Mouse (Mus musculus) hindbrain, embryonic 11.5 days (tissue): Measurements from ENCODE around the gene Adamtsl1. TPM values are rescaled to one million over a fixed set of nuclear protein-coding genes. Genes with fewer than 3 reads are reported as not detected.

Source experiments
- ATAC-seq: fragments of 200-750 bp; cut with Nextera tagmentation; 2 replicates; pipeline ENCODE4 v1.8.0; 2017; ENCODE audit warnings: mild to moderate bottlenecking, moderate TSS enrichment, moderate library complexity; ENCODE audit not compliant: low FRiP score
- DNase-seq: peaks from one replicate; pipeline ENCODE4 v3.0.0-alpha.2; 2015; ENCODE audit warnings: low spot score
- H3K27ac ChIP-seq: fragments of 300-500 bp; sonication (generic); 2 replicates; pipeline ENCODE4 v1.5.1; 2014; ENCODE audit warnings: mild to moderate bottlenecking, low read depth, low read length
- H3K27me3 ChIP-seq: fragments of 300-500 bp; sonication (generic); 2 replicates; pipeline ENCODE4 v1.6.1; 2014; ENCODE audit warnings: mild to moderate bottlenecking, low read length, moderate library complexity, mixed read lengths; ENCODE audit not compliant: control insufficient read depth, insufficient read depth
- H3K36me3 ChIP-seq: fragments of 300-500 bp; sonication (generic); 2 replicates; pipeline ENCODE4 v1.6.1; 2014; ENCODE audit warnings: mild to moderate bottlenecking, low read length, moderate library complexity, mixed read lengths; ENCODE audit not compliant: control insufficient read depth, insufficient read depth
- H3K4me1 ChIP-seq: fragments of 300-500 bp; sonication (generic); replicated peaks from 2 replicates; pipeline ENCODE4 v1.6.1; 2014; ENCODE audit warnings: low read length, mixed read lengths; ENCODE audit not compliant: control insufficient read depth, insufficient read depth
- H3K4me2 ChIP-seq: fragments of 300-500 bp; sonication (generic); replicated peaks from 2 replicates; pipeline ENCODE4 v1.6.1; 2014; ENCODE audit warnings: mild to moderate bottlenecking, low read depth, low read length
- H3K4me3 ChIP-seq: fragments of 300-500 bp; sonication (generic); 2 replicates; pipeline ENCODE4 v1.5.1; 2014; ENCODE audit warnings: low read depth, low read length
- H3K9ac ChIP-seq: fragments of 300-500 bp; sonication (generic); 2 replicates; pipeline ENCODE4 v1.6.1; 2014; ENCODE audit warnings: low read depth, low read length
- H3K9me3 ChIP-seq: fragments of 300-500 bp; sonication (generic); 2 replicates; pipeline ENCODE4 v1.6.1; 2016; ENCODE audit warnings: low read length; ENCODE audit not compliant: control insufficient read depth
- WGBS: fragments of 180-500 bp; shearing (Covaris S2); extraction: QIAGEN DNeasy Blood & Tissue Kit; methylation state at CpG from one replicate; pipeline ENCODE4 v1.1.7; 2014; 5-methylcytosine and 5-hydroxymethylcytosine counted together
- polyA plus RNA-seq: library from polyadenylated mRNA; unstranded; fragments of >200 nt; fragmentation: Nextera tagmentation; extraction: Ambion mirVana; gene quantifications from 2 replicates; pipeline ENCODE4 v1.2.1, GENCODE M21; 2014

Gene Adamtsl1
- polyA plus RNA-seq, 1 experiment from 2014 or later, result 11.1 TPM

DNA sequence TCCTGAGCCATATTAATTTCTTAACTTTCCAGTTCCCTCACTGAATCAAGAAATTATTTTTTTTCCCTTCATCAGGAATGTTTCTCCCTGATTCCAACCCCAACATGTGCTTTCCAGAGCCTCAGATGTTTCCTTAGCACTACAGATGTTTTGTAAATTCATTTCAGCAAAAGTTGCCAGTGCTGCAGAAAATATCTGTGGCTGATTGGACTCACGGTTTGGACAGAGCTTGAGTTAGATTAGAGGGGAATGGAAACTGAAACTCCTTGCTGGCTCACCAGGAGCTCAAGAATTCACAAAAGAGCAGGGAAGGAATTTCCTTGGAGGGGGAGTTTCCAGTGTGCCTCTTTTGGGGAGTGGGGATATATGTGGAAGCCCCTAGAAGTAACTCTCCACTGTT is 560.9 kb downstream of the Adamtsl1 start:
- Histone ChIP-seq H3K36me3 (no peaks in the 10 kb centered on the region), H3K4me2 (no peak overlapping the region), H3K4me1 (no peaks in the 10 kb centered on the region), H3K27ac (no peak overlapping the region), H3K27me3 (no peaks in the 10 kb centered on the region), H3K9me3 (no peaks in the 10 kb centered on the region), H3K9ac (no peak overlapping the region), H3K4me3 (no peak overlapping the region)
- DNase-seq (no peak), ATAC-seq (no peak)
- WGBS, result 37% methylated on average over 1 of the region's 1 CpGs

DNA sequence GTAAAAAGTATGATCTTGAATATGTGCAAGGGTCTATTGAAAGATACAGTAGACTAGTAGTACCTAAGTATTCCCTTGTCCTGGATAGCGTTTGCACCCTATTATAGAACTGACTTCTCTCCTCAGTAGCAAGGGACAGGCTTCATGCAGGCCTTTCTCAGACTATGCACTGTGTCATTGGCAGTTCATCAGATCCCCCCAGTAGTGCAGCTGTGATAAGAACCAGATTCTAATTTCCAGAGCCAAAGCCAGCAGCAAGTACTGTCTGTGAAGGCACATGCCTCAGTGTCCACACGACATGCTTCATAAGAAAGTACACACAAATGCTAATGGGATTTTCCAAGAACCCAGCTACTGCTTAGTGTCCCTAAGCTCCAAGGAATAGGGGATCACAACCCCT is 563.4 kb downstream of the Adamtsl1 start:
- Histone ChIP-seq H3K9me3 (no peaks in the 10 kb centered on the region), H3K4me1 (no peaks in the 10 kb centered on the region), H3K4me2 (no peak overlapping the region), H3K27me3 (no peaks in the 10 kb centered on the region), H3K27ac (no peak overlapping the region), H3K36me3 (no peaks in the 10 kb centered on the region), H3K9ac (no peak overlapping the region), H3K4me3 (no peak overlapping the region)
- no peak for ATAC-seq
- DNase-seq, result no peak
- WGBS, result 90% methylated on average over 2 of the region's 2 CpGs

- H3K36me3 ChIP-seq, result no peaks in the 10 kb centered on the region
- H3K9ac ChIP-seq, result no peak overlapping the region
- H3K27ac ChIP-seq, result no peak overlapping the region
- no peaks in the 10 kb centered on the region for H3K4me1 ChIP-seq
- no peaks in the 10 kb centered on the region for H3K27me3 ChIP-seq
- no peak overlapping the region for H3K4me3 ChIP-seq
- H3K4me2 ChIP-seq, result no peak overlapping the region
- DNase-seq (no peak), ATAC-seq (no peak)
- 78% methylated on average over 3 of the region's 3 CpGs for WGBS
- H3K9me3 ChIP-seq, result no peaks in the 10 kb centered on the region
These were observed 563.9 kb downstream of the Adamtsl1 start for GRCm38 (mm10) chr4:86077854-86078253.

- H3K27me3 ChIP-seq, result no peaks in the 10 kb centered on the region
- no peak overlapping the region for H3K27ac ChIP-seq
- H3K9ac ChIP-seq, result no peak overlapping the region
- H3K4me3 ChIP-seq, result no peak overlapping the region
- no peaks in the 10 kb centered on the region for H3K4me1 ChIP-seq
- H3K36me3 ChIP-seq, result no peaks in the 10 kb centered on the region
- no peak overlapping the region for H3K4me2 ChIP-seq
- no peaks in the 10 kb centered on the region for H3K9me3 ChIP-seq
- ATAC-seq (no peak), DNase-seq (no peak)
- WGBS, result 89% methylated on average over 5 of the region's 5 CpGs
These were observed 573.5 kb downstream of the Adamtsl1 start for GRCm38 (mm10) chr4:86087508-86087907.

- Histone ChIP-seq H3K4me1 (no peaks in the 10 kb centered on the region), H3K9me3 (no peaks in the 10 kb centered on the region), H3K36me3 (no peaks in the 10 kb centered on the region), H3K27me3 (no peaks in the 10 kb centered on the region), H3K4me2 (no peak overlapping the region), H3K27ac (no peak overlapping the region), H3K9ac (no peak overlapping the region), H3K4me3 (no peak overlapping the region)
- ATAC-seq (no peak), DNase-seq (no peak)
- WGBS, result 70% methylated on average over 1 of the region's 1 CpGs
These were observed 589.2 kb downstream of the Adamtsl1 start for GRCm38 (mm10) chr4:86103207-86103606.

GRCm38 (mm10) chr4:86108325-86108724 is 594.4 kb downstream of the Adamtsl1 start:
- 84% methylated on average over 4 of the region's 4 CpGs for WGBS
- H3K27me3 ChIP-seq, result no peaks in the 10 kb centered on the region
- no peak for ATAC-seq

GRCm38 (mm10) chr4:86119067-86119466 is 605.1 kb downstream of the Adamtsl1 start:
- no peak for DNase-seq
- Histone ChIP-seq H3K27me3 (no peaks in the 10 kb centered on the region), H3K36me3 (no peaks in the 10 kb centered on the region), H3K4me1 (no peaks in the 10 kb centered on the region), H3K4me3 (no peak overlapping the region), H3K9me3 (no peaks in the 10 kb centered on the region), H3K27ac (no peak overlapping the region), H3K4me2 (no peak overlapping the region), H3K9ac (no peak overlapping the region)
- 78% methylated on average over 2 of the region's 2 CpGs for WGBS
- no peak for ATAC-seq

More at GRCm38 (mm10) chr4:86108325-86108724, 594.4 kb downstream of the Adamtsl1 start:
- no peaks in the 10 kb centered on the region for H3K4me1 ChIP-seq
- H3K4me2 ChIP-seq, result no peak overlapping the region
- no peak overlapping the region for H3K4me3 ChIP-seq
- no peak overlapping the region for H3K9ac ChIP-seq
- no peaks in the 10 kb centered on the region for H3K9me3 ChIP-seq
- no peak for DNase-seq
- H3K27ac ChIP-seq, result no peak overlapping the region
- no peaks in the 10 kb centered on the region for H3K36me3 ChIP-seq

DNA sequence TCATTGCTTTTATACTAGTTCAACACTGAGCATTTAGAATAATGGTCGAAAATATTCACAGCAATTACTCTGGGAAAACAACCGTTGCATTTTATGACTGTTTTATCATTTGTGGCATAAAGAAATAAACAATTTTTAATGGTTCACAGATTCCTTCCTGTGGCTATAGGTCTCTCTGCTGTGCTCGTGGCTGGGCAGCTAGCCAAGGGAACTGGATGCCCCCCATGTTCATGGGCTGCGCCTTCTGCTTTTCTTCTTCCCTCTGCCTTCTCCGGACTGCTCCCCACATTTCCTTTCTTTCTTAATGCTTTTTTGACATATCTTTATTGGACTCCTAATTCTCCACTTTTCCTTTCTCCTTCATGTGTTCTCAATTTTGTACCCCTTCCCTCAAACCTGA is 608.5 kb downstream of the Adamtsl1 start:
- Histone ChIP-seq H3K9ac (no peak overlapping the region), H3K36me3 (no peaks in the 10 kb centered on the region), H3K4me1 (no peaks in the 10 kb centered on the region), H3K27ac (no peak overlapping the region), H3K27me3 (no peaks in the 10 kb centered on the region), H3K4me3 (no peak overlapping the region), H3K9me3 (no peaks in the 10 kb centered on the region), H3K4me2 (no peak overlapping the region)
- 66% methylated on average over 5 of the region's 5 CpGs for WGBS
- DNase-seq (no peak), ATAC-seq (no peak)

GRCm38 (mm10) chr4:86124374-86124773 is 610.4 kb downstream of the Adamtsl1 start:
- H3K36me3 ChIP-seq, result no peaks in the 10 kb centered on the region
- H3K27me3 ChIP-seq, result no peaks in the 10 kb centered on the region
- WGBS, result 66% methylated on average over 3 of the region's 3 CpGs
- H3K27ac ChIP-seq, result no peak overlapping the region
- H3K4me2 ChIP-seq, result no peak overlapping the region
- no peaks in the 10 kb centered on the region for H3K4me1 ChIP-seq
- ATAC-seq (no peak), DNase-seq (no peak)
- no peak overlapping the region for H3K4me3 ChIP-seq
- no peak overlapping the region for H3K9ac ChIP-seq
- no peaks in the 10 kb centered on the region for H3K9me3 ChIP-seq
